Mouse (Mus musculus) hindbrain, embryonic 15.5 days (tissue): ENCODE measurements around the gene Ube2o. TPM values are rescaled to one million over a fixed set of nuclear protein-coding genes. Genes with fewer than 3 reads are reported as not detected.
"Not testable (repeated sequence)": the region's sequence is repeated elsewhere in the genome, so short reads cannot be mapped to it uniquely, and the experiment has no call there.

ENCODE experiments used
- ATAC-seq: fragments of 200-750 bp; cut with Nextera tagmentation; 2 replicates; pipeline ENCODE4 v1.8.0; 2017; ENCODE audit warnings: low read depth, moderate number of reproducible peaks, moderate TSS enrichment; ENCODE audit not compliant: low FRiP score
- H3K27ac ChIP-seq: fragments of 300-500 bp; sonication (generic); replicated peaks from 2 replicates; pipeline ENCODE4 v1.5.1; 2015; ENCODE audit warnings: mild to moderate bottlenecking, inconsistent platforms
- H3K27me3 ChIP-seq: fragments of 300-500 bp; sonication (generic); 2 replicates; pipeline ENCODE4 v1.6.1; 2015; ENCODE audit warnings: control low read depth, inconsistent platforms
- H3K36me3 ChIP-seq: fragments of 300-500 bp; sonication (generic); 2 replicates; pipeline ENCODE4 v1.6.1; 2015; ENCODE audit warnings: control low read depth, inconsistent platforms
- H3K4me1 ChIP-seq: fragments of 300-500 bp; sonication (generic); replicated peaks from 2 replicates; pipeline ENCODE4 v1.6.1; 2015; ENCODE audit warnings: control low read depth, inconsistent platforms
- H3K4me2 ChIP-seq: fragments of 300-500 bp; sonication (generic); 2 replicates; pipeline ENCODE4 v1.6.1; 2015; ENCODE audit warnings: moderate library complexity, mild to moderate bottlenecking, inconsistent platforms
- H3K4me3 ChIP-seq: fragments of 300-500 bp; sonication (generic); 2 replicates; pipeline ENCODE4 v1.5.1; 2015; ENCODE audit warnings: mild to moderate bottlenecking, inconsistent platforms
- H3K9ac ChIP-seq: fragments of 300-500 bp; sonication (generic); 2 replicates; pipeline ENCODE4 v1.6.1; 2015; ENCODE audit warnings: inconsistent platforms
- H3K9me3 ChIP-seq: fragments of 300-500 bp; sonication (generic); 2 replicates; pipeline ENCODE4 v1.6.1; 2016; ENCODE audit warnings: control low read depth, inconsistent platforms
- WGBS: fragments of 180-500 bp; shearing (Covaris S2); methylation state at CpG from one replicate; pipeline ENCODE4 v1.1.7; 2015; 5-methylcytosine and 5-hydroxymethylcytosine counted together
- polyA plus RNA-seq: library from polyadenylated mRNA; unstranded; fragments of >200 nt; fragmentation: Nextera tagmentation; extraction: Ambion mirVana; gene quantifications from 2 replicates; pipeline ENCODE4 v1.2.1, GENCODE M21; 2015

Ube2o gene
- polyA plus RNA-seq, 1 experiment from 2014 or later, result 36.7 TPM

DNA sequence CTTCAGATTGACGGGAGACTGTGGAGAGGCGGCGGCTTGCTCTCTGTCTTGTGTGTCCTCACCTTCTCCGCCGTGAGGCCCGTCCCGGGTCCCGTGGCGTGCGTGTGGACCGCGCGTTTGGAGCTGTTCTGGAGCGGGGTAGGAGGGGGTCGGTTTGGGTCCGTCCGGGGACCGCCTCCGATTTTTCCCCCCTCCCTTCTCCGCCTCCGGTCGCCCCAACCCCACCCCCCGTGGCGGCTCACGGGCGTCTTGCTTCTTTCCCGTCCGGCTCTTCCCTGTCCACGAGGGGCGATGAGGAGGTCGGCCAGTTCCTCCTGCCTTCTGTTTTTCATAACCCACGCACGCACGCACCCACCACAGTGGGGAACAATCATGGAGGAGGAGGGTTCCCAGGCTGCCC, 82.7 kb downstream of the Ube2o start:
- Histone ChIP-seq H3K9me3 (no peaks in the 10 kb centered on the region), H3K27ac (no peak overlapping the region), H3K4me2 (peak overlapping the region; percentile 52), H3K9ac (no peak overlapping the region), H3K4me3 (peak overlapping the region; percentile 24), H3K36me3 (no peaks in the 10 kb centered on the region), H3K4me1 (peaks cover 16% of the 10 kb centered on the region; the same call in 1 of the 2 replicates), H3K27me3 (no peaks in the 10 kb centered on the region)
- WGBS, result 25% methylated on average over 33 of the region's 34 CpGs
- no peak for ATAC-seq

DNA sequence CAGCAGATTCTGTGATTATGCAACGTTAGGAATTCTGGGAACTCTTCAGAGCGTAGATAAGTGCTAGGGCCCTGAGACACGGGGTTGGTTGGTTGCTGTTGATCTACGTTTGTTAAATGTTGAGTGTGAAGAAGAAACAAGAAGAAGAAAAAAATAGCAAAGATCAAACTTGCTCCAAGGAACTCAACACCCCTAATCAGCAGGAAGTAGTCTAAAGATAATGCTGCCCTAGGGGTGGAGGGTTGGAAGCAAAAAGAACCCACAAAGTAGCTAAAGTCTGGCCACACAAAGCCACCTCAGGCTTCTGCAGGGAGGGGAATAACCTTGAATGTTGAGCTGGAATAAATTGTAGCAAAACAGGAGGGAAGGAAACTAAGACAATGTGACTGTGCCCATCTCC, 83.9 kb downstream of the Ube2o start:
- H3K9ac ChIP-seq, result no peak overlapping the region

DNA sequence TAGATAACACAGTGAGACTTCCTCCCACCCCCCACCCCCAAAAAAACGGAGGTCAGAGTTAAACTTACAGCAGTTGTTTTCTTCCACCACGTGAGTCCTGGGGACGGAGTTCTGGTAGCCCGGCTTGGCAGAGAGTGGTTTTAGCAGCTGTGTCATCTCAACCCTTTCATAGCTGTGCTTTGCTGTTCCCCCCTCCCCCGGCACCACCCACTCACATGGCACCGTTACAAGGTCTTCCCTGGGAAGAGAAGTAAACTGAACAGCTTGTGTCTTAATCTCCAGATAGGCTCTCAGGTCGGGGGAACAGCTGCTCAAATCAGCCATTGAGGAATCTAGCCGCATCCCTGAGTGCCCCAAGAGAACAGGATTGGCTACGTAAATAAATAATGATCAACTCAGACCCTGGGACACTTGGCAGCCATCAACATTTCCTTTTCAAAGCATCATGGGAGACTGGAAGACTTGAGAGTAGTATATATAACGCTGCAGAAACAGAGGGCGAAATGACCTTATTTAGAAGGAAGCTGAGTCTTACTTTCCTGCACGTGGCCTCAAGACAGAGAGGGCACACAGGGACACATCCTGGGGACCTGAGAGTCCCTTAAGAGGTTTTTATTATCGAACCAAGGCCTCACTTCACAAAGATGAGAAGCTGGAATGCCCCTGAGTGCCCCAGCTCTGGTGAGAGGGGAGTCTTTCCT, 86.6 kb downstream of the Ube2o start:
- Histone ChIP-seq H3K9me3 (no peaks in the 10 kb centered on the region), H3K9ac (no peak overlapping the region), H3K27ac (no peak overlapping the region), H3K36me3 (no peaks in the 10 kb centered on the region), H3K27me3 (no peaks in the 10 kb centered on the region), H3K4me1 (peaks cover 16% of the 10 kb centered on the region), H3K4me2 (no peak overlapping the region), H3K4me3 (no peak overlapping the region)
- WGBS, result 38% methylated on average over 13 of the region's 13 CpGs
- ATAC-seq, result no peak

More for the DNA sequence above, 83.9 kb downstream of the Ube2o start:
- ATAC-seq, result no peak
- H3K27me3 ChIP-seq, result no peaks in the 10 kb centered on the region
- H3K4me2 ChIP-seq, result no peak overlapping the region
- 93% methylated on average over 4 of the region's 4 CpGs for WGBS
- no peak overlapping the region for H3K27ac ChIP-seq
- no peak overlapping the region for H3K4me3 ChIP-seq
- no peaks in the 10 kb centered on the region for H3K9me3 ChIP-seq
- H3K36me3 ChIP-seq, result no peaks in the 10 kb centered on the region
- peaks cover 16% of the 10 kb centered on the region; the same call in 1 of the 2 replicates for H3K4me1 ChIP-seq

DNA sequence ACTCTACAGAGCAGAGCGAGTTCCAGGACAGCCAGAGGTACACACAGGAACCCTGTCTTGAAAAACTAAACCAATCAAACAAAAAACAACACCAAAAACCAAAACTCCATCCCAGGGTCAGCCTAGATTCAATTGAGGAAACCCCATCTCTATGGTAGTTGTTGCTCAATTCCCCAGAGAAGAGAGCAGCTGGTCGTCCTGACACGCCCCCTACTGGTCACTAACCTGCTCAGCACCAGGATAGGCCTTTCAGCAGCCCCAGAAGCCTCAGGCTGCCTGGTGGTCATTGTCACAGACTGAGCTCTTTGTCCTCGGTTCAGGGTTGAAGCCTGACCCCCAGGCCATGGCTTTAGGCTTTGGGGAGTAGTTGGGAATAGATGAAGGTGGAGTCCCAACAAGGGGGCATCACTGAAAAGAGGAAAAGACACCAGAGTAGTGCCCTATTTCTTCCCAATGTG, 87.4 kb downstream of the Ube2o start, which contains the start of gene Prpsap1:
Gene Prpsap1 (minus strand): TSS at position 408 of the 458 bp plus-strand sequence.
- 26% methylated on average over 4 of the region's 4 CpGs for WGBS
- Histone ChIP-seq H3K4me1 (peaks cover 23% of the 10 kb centered on the region), H3K4me3 (no peak within 1 kb of the TSS), H3K36me3 (no peaks in the 10 kb centered on the region), H3K9ac (no peak within 1 kb of the TSS), H3K27ac (no peak within 1 kb of the TSS), H3K4me2 (no peak within 1 kb of the TSS), H3K9me3 (no peaks in the 10 kb centered on the region), H3K27me3 (no peaks in the 10 kb centered on the region)
- ATAC-seq, result no peak

DNA sequence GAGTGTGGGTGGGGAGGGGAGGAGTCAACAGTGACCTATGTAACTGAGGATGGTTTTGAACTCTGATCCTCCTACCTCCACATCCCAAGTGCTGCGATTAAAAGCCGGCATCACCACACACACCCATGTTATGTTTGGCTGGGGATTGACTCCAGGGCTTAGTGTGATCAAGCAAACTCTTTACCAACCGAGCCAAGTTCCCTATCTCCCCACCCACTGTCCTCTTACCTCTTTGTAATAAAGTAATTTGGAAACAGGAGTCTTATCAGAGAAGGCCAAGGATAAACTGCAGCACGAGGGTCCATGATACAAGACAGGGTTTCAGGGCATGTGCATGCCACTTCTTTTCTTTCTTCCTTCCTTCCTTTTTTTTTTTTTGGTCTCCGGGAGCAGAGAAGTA, 88.1 kb downstream of the Ube2o start:
- Histone ChIP-seq H3K9ac (no peak overlapping the region), H3K9me3 (no peaks in the 10 kb centered on the region), H3K4me1 (peaks cover 22% of the 10 kb centered on the region), H3K27me3 (no peaks in the 10 kb centered on the region), H3K4me2 (no peak overlapping the region), H3K27ac (no peak overlapping the region), H3K36me3 (no peaks in the 10 kb centered on the region), H3K4me3 (no peak overlapping the region)
- 87% methylated on average over 5 of the region's 5 CpGs for WGBS
- no peak for ATAC-seq

DNA sequence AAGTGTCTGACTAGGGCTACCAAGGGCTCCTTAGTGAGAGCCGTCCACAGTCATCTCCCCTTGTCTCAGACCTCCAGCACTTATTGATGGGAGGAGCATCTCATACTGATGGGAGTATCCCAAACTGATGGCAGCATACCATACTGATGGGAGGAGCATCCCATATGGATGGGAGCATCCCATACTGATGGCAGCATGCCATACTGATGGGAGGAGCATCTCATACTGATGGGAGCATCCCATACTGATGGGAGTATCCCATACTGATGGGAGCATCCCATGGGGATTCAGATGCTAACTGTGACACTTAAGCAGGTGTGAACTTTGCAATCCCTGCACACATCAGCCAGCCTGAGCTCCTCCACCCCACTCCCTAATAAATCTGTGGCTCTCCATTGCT, 88.7 kb downstream of the Ube2o start:
- 69% methylated on average over 1 of the region's 1 CpGs for WGBS
- peaks cover 22% of the 10 kb centered on the region for H3K4me1 ChIP-seq
- H3K9ac ChIP-seq, ATAC-seq, H3K36me3 ChIP-seq, H3K9me3 ChIP-seq, H3K4me3 ChIP-seq, H3K27me3 ChIP-seq, H3K4me2 ChIP-seq, H3K27ac ChIP-seq: not testable (repeated sequence)

DNA sequence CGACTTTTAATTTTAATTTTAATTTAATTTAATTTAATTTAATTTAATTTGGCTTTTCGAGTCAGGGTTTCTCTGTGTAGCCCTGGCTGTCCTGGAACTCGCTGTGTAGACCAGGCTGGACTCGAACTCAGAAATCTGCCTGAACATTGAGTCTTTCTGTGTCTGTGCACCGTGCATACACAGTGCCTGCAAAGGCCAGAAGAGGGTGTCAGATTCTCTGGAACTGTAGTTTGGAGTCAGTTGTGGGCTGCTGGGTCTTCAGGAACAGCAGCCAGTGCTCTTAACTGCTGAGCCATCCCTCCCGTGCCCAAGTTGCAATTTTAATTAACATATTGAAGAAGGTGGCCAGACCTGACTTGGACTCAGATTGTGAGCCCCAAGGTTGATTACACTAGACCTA, 89.9 kb downstream of the Ube2o start:
- Histone ChIP-seq H3K9ac (no peak overlapping the region), H3K4me3 (no peak overlapping the region), H3K36me3 (no peaks in the 10 kb centered on the region), H3K27ac (no peak overlapping the region), H3K27me3 (no peaks in the 10 kb centered on the region), H3K4me1 (peaks cover 22% of the 10 kb centered on the region), H3K9me3 (no peaks in the 10 kb centered on the region), H3K4me2 (no peak overlapping the region)
- WGBS, result 76% methylated on average over 6 of the region's 6 CpGs
- no peak for ATAC-seq

DNA sequence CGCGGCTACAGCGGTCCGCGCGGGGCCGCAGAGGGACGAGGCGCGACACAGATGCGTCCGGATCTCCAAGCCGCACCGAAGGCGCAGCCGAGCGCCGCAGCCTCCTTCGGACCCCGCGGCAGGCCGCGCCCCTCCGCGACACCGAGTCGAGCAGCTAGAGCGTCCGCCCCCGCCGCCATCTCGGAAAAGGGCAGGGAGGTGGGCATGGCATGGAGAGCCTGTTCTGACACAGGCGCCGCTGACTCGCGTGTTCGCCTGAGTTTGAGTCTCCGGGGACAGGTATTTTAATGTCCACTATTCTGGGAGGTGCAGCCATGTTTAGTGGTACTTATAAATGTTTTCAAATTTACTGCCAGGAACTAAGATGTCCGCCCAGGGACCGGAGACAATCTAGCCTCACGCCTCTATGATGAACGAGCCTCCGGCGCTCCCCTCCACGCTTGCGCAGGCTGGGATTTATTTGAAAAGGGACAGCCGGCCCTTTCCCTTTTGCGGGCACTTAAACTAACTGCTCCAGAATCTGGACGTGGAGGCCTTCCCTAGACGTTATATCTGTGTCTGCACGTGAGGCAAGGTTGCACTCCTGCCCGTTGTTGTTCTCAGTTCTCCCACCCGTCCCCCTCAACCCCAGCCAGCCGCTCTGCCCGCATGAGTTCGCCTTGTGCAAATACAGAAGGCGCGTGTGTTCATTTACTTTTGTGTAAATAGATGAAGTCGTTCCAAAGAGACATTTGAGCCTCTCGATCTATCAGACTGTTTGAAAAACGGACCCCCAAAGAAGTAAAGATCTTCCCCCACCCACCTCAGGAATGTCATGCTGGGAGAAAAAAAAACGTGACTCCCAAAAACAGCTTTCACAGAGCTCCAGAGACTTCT, 90.8 kb downstream of the Ube2o start:
- Histone ChIP-seq H3K36me3 (peaks cover 7% of the 10 kb centered on the region), H3K4me1 (peaks cover 22% of the 10 kb centered on the region), H3K27me3 (no peaks in the 10 kb centered on the region), H3K9ac (peak overlapping the region; percentile 79), H3K9me3 (no peaks in the 10 kb centered on the region), H3K27ac (peak overlapping the region; percentile 84), H3K4me3 (peak overlapping the region; percentile 75), H3K4me2 (peak overlapping the region; percentile 72)
- WGBS, result under 1% methylated on average over 62 of the region's 62 CpGs
- ATAC-seq, result peak; percentile 94

DNA sequence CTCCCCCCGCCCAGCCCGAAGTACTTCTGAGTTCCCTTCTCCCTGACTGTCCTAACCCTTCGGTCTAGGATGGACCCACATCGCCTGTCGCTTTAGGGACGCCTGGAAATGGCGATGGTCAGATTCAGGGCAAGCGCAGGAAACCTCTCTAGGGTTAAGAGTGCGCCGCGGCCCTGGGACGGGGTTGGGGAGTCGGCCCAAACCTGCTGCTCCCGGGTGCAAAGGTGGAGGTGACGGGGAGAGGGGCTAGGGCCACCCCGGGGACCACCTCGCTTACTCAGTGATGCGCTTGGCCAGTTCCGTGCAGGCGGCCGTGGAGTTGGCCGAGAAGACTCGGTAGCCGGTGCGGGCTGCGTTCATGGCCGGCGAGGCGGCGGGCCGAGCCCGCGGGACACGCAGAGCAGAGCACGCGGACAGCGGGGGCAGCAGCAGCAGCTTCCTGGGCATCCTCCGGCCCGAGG, 91.4 kb downstream of the Ube2o start:
- H3K9ac ChIP-seq, result peak overlapping the region; percentile 79
- under 1% methylated on average over 39 of the region's 39 CpGs for WGBS
- peak overlapping the region; percentile 84 for H3K27ac ChIP-seq
- H3K36me3 ChIP-seq, result peaks cover 14% of the 10 kb centered on the region
- peak overlapping the region; percentile 72 for H3K4me2 ChIP-seq
- H3K4me1 ChIP-seq, result peaks cover 19% of the 10 kb centered on the region
- peak; percentile 69 for ATAC-seq
- H3K9me3 ChIP-seq, result no peaks in the 10 kb centered on the region
- no peaks in the 10 kb centered on the region for H3K27me3 ChIP-seq
- H3K4me3 ChIP-seq, result peak overlapping the region; percentile 75

DNA sequence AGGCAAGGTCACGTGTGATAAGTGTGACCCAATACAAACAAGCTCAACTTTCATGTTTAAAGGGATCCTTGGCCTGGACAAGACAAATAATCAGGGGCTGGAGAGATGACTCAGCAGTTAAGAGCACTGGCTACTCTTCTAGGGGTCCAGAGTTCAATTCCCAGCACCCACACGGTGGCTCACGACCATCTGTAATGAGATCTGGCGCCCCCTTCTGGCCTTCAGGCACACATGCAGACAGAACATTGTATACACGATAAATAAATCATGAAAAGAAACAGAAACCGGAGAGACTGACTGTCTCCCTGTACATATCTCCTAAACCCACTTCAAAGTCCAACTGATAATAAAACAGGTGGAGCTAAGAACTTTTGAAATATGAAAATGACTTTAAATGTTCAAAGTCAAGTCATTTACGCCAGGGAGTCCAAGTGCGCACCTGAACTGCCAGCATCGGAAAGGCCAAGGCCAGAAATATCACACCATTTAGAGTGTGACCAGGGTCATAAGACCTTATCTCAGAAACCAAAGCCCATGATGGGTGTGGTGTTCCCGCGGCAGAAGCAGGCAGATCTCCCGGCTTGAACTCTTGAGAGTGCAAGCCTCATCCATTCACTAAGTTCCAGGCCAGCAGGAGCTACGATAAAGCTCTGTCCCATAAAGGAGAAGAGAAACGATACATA, 92.4 kb downstream of the Ube2o start:
- Histone ChIP-seq H3K4me1 (peaks cover 14% of the 10 kb centered on the region), H3K27me3 (no peaks in the 10 kb centered on the region), H3K4me3 (peak overlapping the region; percentile 75), H3K36me3 (peaks cover 20% of the 10 kb centered on the region), H3K9me3 (no peaks in the 10 kb centered on the region), H3K27ac (no peak overlapping the region), H3K9ac (peak overlapping the region; percentile 79), H3K4me2 (peak overlapping the region; percentile 72)
- no peak for ATAC-seq
- WGBS, result 75% methylated on average over 14 of the region's 14 CpGs

DNA sequence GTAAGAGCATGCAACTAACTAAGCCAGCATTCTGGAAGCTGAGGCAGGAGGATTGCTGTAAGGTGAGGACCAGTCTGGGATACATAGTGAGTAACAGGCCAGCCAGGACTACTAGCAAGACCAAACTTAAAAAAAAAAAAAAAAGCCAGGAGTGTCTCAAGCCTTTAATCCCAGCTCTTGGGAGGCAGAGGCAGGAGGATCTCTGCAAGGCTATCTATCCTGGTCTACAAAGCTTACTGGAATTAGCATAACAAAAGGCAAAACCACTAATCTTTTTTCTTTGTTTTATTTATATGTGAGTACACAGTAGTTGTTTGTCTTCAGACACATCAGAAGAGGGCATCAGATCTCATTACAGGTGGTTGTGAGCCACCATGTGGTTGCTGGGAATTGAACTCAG, 93.0 kb downstream of the Ube2o start:
- Histone ChIP-seq H3K36me3 (peaks cover 26% of the 10 kb centered on the region), H3K4me1 (peaks cover 14% of the 10 kb centered on the region), H3K4me2 (0 out of 2 replicates have a peak overlapping the region, but pooled peaks have one; percentile 72), H3K9ac (no peak overlapping the region), H3K4me3 (no peak overlapping the region), H3K27ac (no peak overlapping the region), H3K9me3 (no peaks in the 10 kb centered on the region), H3K27me3 (no peaks in the 10 kb centered on the region)
- ATAC-seq, result no peak
